Mouse (Mus musculus) midbrain, embryonic 11.5 days (tissue): ENCODE data around the gene 1700123L14Rik. TPM values are rescaled to one million over a fixed set of nuclear protein-coding genes. Genes with fewer than 3 reads are reported as not detected.
A peak's percentile ranks its signal among the peaks of the same experiment; 100 is the strongest.

Experiments
- ATAC-seq: fragments of 200-750 bp; cut with Nextera tagmentation; 2 replicates; pipeline ENCODE4 v1.8.0; 2017; ENCODE audit warnings: moderate TSS enrichment, moderate library complexity; ENCODE audit not compliant: low FRiP score
- DNase-seq: peaks from one replicate; pipeline ENCODE4 v3.0.0; 2015; ENCODE audit warnings: low spot score; ENCODE audit errors: missing footprints
- H3K27ac ChIP-seq: fragments of 300-500 bp; sonication (generic); 2 replicates; pipeline ENCODE4 v1.5.1; 2014; ENCODE audit warnings: low read depth, low read length
- H3K27me3 ChIP-seq: fragments of 300-500 bp; sonication (generic); 2 replicates; pipeline ENCODE4 v1.6.1; 2014; ENCODE audit warnings: mild to moderate bottlenecking, low read length, moderate library complexity, mixed read lengths; ENCODE audit not compliant: control insufficient read depth, insufficient read depth
- H3K36me3 ChIP-seq: fragments of 300-500 bp; sonication (generic); 2 replicates; pipeline ENCODE4 v1.6.1; 2014; ENCODE audit warnings: mild to moderate bottlenecking, low read length, moderate library complexity, mixed read lengths; ENCODE audit not compliant: control insufficient read depth, insufficient read depth
- H3K4me1 ChIP-seq: fragments of 300-500 bp; sonication (generic); 2 replicates; pipeline ENCODE4 v1.6.1; 2014; ENCODE audit warnings: low read length; ENCODE audit not compliant: control insufficient read depth, insufficient read depth
- H3K4me2 ChIP-seq: fragments of 300-500 bp; sonication (generic); 2 replicates; pipeline ENCODE4 v1.6.1; 2014; ENCODE audit warnings: mild to moderate bottlenecking, moderate library complexity
- H3K4me3 ChIP-seq: fragments of 300-500 bp; sonication (generic); 2 replicates; pipeline ENCODE4 v1.5.1; 2014; ENCODE audit warnings: low read depth, low read length
- H3K9ac ChIP-seq: fragments of 300-500 bp; sonication (generic); 2 replicates; pipeline ENCODE4 v1.6.1; 2014; ENCODE audit warnings: low read length
- H3K9me3 ChIP-seq: fragments of 300-500 bp; sonication (generic); 2 replicates; pipeline ENCODE4 v1.6.1; 2016; ENCODE audit warnings: low read length; ENCODE audit not compliant: control insufficient read depth
- WGBS: fragments of 180-500 bp; shearing (Covaris S2); extraction: QIAGEN DNeasy Blood & Tissue Kit; methylation state at CpG from one replicate; pipeline ENCODE4 v1.1.7; 2014; 5-methylcytosine and 5-hydroxymethylcytosine counted together
- polyA plus RNA-seq: library from polyadenylated mRNA; unstranded; fragments of >200 nt; fragmentation: Nextera tagmentation; extraction: Ambion mirVana; gene quantifications from 2 replicates; pipeline ENCODE4 v1.2.1, GENCODE M21; 2014

1700123L14Rik gene
- polyA plus RNA-seq, 1 experiment from 2014 or later, result not detected

- ATAC-seq (peak; percentile 84), DNase-seq (peak; percentile 96)
- no peaks in the 10 kb centered on the region for H3K9me3 ChIP-seq
- H3K4me2 ChIP-seq, result peak overlapping the region; percentile 59
- peak overlapping the region; percentile 37 for H3K4me3 ChIP-seq
- H3K4me1 ChIP-seq, result peaks cover 3% of the 10 kb centered on the region
- H3K27ac ChIP-seq, result no peak overlapping the region
- H3K36me3 ChIP-seq, result no peaks in the 10 kb centered on the region
- peak overlapping the region; percentile 69 for H3K9ac ChIP-seq
- WGBS, result under 1% methylated on average over 32 of the region's 32 CpGs
- H3K27me3 ChIP-seq, result no peaks in the 10 kb centered on the region
Observed at GRCm38 (mm10) chr6:96116534-96117272, 49.3 kb downstream of the 1700123L14Rik start.

GRCm38 (mm10) chr6:96116148-96116533 lies 49.9 kb downstream of the 1700123L14Rik start:
- Histone ChIP-seq H3K4me3 (peak overlapping the region; percentile 37), H3K9ac (peak overlapping the region; percentile 69), H3K27me3 (no peaks in the 10 kb centered on the region), H3K9me3 (no peaks in the 10 kb centered on the region), H3K27ac (no peak overlapping the region), H3K36me3 (no peaks in the 10 kb centered on the region), H3K4me2 (peak overlapping the region; percentile 59), H3K4me1 (peaks cover 3% of the 10 kb centered on the region)
- ATAC-seq (no peak; the same call in 1 of the 2 replicates), DNase-seq (peak; percentile 93)
- WGBS, result 13% methylated on average over 6 of the region's 6 CpGs

Other genes with a start within 250 kb of the 1700123L14Rik start
- gene Fam19a1, start 53.1 kb downstream of the 1700123L14Rik start, polyA plus RNA-seq, result 1.1 and 1.7 TPM in 2 replicates